Mouse (Mus musculus) ES-Bruce4 (cell line): ENCODE measurements at regions not wholly inside any gene's neighbourhood (a gene's known extent, or its start where the extent isn't known, plus 50 kb on each side); places are given as distances from the start of the nearest gene placed in this dataset.

Source experiments
- H3K27ac ChIP-seq: 2 replicates; pipeline ENCODE4 v1.5.1; 2012; ENCODE audit warnings: low read length, inconsistent platforms; ENCODE audit not compliant: insufficient read depth
- H3K27me3 ChIP-seq: 2 replicates; pipeline ENCODE4 v1.6.1; 2012; ENCODE audit warnings: mild to moderate bottlenecking, low read length, inconsistent platforms; ENCODE audit not compliant: control insufficient read depth, poor library complexity, insufficient read depth, severe bottlenecking
- H3K36me3 ChIP-seq: 2 replicates; pipeline ENCODE4 v1.6.1; 2012; ENCODE audit warnings: inconsistent platforms, mild to moderate bottlenecking, low read length, moderate library complexity; ENCODE audit not compliant: control insufficient read depth, poor library complexity, insufficient read depth, severe bottlenecking
- H3K4me1 ChIP-seq: one replicate; pipeline ENCODE4 v1.8.1; 2011; ENCODE audit warnings: low read length; ENCODE audit not compliant: control insufficient read depth, insufficient read depth
- H3K4me3 ChIP-seq: 2 replicates; pipeline ENCODE4 v1.5.1; 2011; ENCODE audit warnings: low read depth, mild to moderate bottlenecking, low read length
- H3K9ac ChIP-seq: 2 replicates; pipeline ENCODE4 v1.6.1; 2012; ENCODE audit warnings: low read depth, mild to moderate bottlenecking, inconsistent platforms; ENCODE audit not compliant: poor library complexity, severe bottlenecking
- H3K9me3 ChIP-seq: replicated peaks from 2 replicates; pipeline ENCODE4 v1.6.1; 2012; ENCODE audit warnings: mild to moderate bottlenecking, low read length, inconsistent platforms; ENCODE audit not compliant: control insufficient read depth, poor library complexity, insufficient read depth, severe bottlenecking
- CTCF ChIP-seq: IDR thresholded peaks from one replicate; pipeline ENCODE4 v1.8.1; 2011; ENCODE audit warnings: low read depth, low read length
- EP300 ChIP-seq: IDR thresholded peaks from 2 replicates; pipeline ENCODE4 v1.6.1; 2011; ENCODE audit warnings: low read depth, low read length; ENCODE audit not compliant: insufficient read depth
- POLR2A ChIP-seq: IDR thresholded peaks from one replicate; pipeline ENCODE4 v1.8.1; 2011; ENCODE audit warnings: low read length; ENCODE audit not compliant: insufficient read depth

DNA sequence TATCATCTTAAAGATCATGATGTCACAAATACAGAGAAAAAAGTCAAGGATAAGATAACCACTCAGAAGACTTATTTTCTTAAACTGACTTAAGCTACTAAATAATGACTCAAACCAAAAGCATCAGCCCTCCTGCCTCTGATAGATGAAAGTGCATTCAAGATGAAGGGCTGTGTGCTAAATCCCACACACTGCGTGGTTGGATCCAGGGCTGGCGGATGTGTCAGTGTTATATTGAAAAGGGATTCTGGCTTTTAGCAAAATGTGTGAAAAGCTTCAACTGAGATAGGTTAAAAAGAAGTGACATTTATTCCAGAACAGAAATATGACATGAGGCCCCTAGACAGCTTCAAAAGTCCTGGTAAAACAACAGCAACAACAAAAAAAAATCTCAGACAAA is 245.7 kb upstream of the Sphkap start:
- H3K4me1 ChIP-seq, result no peaks in the 10 kb centered on the region
- H3K9ac ChIP-seq, result no peak overlapping the region
- no peaks in the 10 kb centered on the region for H3K36me3 ChIP-seq
- H3K9me3 ChIP-seq, result no peaks in the 10 kb centered on the region
- H3K4me3 ChIP-seq, result no peak overlapping the region
- H3K27me3 ChIP-seq, result no peaks in the 10 kb centered on the region
- TF ChIP-seq CTCF (no peak), POLR2A (no peak), EP300 (no peak)
- H3K27ac ChIP-seq, result no peak overlapping the region

- Histone ChIP-seq H3K4me3 (no peak overlapping the region), H3K27ac (no peak overlapping the region), H3K9ac (no peak overlapping the region), H3K9me3 (no peaks in the 10 kb centered on the region), H3K27me3 (no peaks in the 10 kb centered on the region), H3K36me3 (no peaks in the 10 kb centered on the region), H3K4me1 (no peaks in the 10 kb centered on the region)
- TF ChIP-seq EP300 (no peak), POLR2A (no peak), CTCF (no peak)
Measured at GRCm38 (mm10) chr1:83645606-83646005, 237.6 kb upstream of the Sphkap start.

DNA sequence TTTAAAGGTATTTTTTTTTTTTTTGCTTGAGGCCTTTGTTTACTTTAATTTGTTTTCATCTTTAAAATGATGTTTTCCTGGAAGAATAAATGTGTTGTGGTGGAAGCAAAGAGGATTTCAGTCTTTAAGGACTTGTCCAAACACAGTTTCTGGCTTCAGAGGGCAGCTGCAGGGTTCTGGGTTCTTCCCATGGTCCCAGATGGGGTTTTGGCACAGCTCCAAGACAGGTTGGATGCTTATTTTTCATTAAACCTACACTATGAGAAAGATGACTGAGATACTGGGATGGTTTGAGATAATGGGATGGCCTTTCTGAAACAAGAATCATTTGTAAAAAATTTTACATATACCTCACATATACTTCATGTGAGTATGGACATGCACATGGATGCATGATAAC is 234.7 kb upstream of the Sphkap start:
- no peaks in the 10 kb centered on the region for H3K4me1 ChIP-seq
- no peaks in the 10 kb centered on the region for H3K9me3 ChIP-seq
- no peaks in the 10 kb centered on the region for H3K36me3 ChIP-seq
- TF ChIP-seq POLR2A, result no peak
- TF ChIP-seq EP300, result no peak
- TF ChIP-seq CTCF, result no peak
- no peaks in the 10 kb centered on the region for H3K27me3 ChIP-seq
- no peak overlapping the region for H3K9ac ChIP-seq
- H3K27ac ChIP-seq, result no peak overlapping the region
- H3K4me3 ChIP-seq, result no peak overlapping the region

- Histone ChIP-seq H3K36me3 (no peaks in the 10 kb centered on the region), H3K27ac (no peak overlapping the region), H3K27me3 (no peaks in the 10 kb centered on the region), H3K9me3 (no peaks in the 10 kb centered on the region), H3K4me1 (no peaks in the 10 kb centered on the region), H3K4me3 (no peak overlapping the region), H3K9ac (no peak overlapping the region)
- no peak for TF ChIP-seq POLR2A
- TF ChIP-seq CTCF, result no peak
- TF ChIP-seq EP300, result no peak
Measured at GRCm38 (mm10) chr1:83636051-83636450, 228.1 kb upstream of the Sphkap start.

GRCm38 (mm10) chr1:83631798-83632197 is 223.8 kb upstream of the Sphkap start:
- H3K4me3 ChIP-seq, result no peak overlapping the region
- no peak overlapping the region for H3K27ac ChIP-seq
- H3K36me3 ChIP-seq, result no peaks in the 10 kb centered on the region
- no peaks in the 10 kb centered on the region for H3K27me3 ChIP-seq
- H3K9me3 ChIP-seq, result no peaks in the 10 kb centered on the region
- no peak overlapping the region for H3K9ac ChIP-seq
- H3K4me1 ChIP-seq, result no peaks in the 10 kb centered on the region
- TF ChIP-seq CTCF, result no peak
- no peak for TF ChIP-seq POLR2A
- no peak for TF ChIP-seq EP300

DNA sequence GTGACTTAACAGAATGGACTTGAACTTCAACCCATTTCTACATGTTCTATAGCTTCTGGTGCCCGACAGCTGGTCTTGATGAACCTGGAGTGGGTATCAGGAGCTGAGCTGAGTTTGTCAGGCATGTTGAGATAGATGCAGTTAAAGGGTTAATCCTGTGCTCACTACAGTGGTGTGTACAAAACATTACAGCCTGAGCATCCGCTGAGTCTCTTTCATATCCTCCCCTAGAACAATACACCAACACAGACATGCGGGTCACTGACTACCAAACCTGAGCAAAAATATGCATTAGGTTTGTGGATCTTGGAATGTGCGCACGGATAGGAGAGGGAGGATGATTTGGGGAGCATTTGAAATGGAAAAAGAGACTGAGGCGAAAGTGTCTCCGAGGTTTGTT is 223.4 kb upstream of the Sphkap start:
- Histone ChIP-seq H3K36me3 (no peaks in the 10 kb centered on the region), H3K9ac (no peak overlapping the region), H3K9me3 (no peaks in the 10 kb centered on the region), H3K27me3 (no peaks in the 10 kb centered on the region), H3K27ac (no peak overlapping the region), H3K4me3 (no peak overlapping the region), H3K4me1 (no peaks in the 10 kb centered on the region)
- TF ChIP-seq POLR2A, result no peak
- no peak for TF ChIP-seq EP300
- no peak for TF ChIP-seq CTCF

DNA sequence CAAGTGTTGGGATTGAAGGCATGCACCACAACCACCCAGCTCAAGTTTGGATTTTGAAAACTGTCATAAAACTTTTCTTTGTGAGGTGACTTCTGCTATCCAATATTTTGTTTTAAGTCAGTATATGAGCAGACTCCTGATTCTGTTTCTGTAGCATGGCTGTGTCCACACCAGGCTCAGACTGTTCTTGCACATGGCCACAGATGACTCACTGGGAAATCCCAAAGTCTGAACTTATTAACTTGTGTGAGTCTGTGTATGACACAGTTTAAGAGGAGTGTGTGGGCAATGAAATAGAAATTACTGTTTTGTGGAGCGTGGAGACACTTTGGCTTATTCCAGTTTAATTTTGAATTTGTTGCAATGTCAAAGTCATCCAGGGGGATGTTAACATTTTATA is 179.3 kb upstream of the Sphkap start:
- no peaks in the 10 kb centered on the region; the same call in 1 of the 2 replicates for H3K27me3 ChIP-seq

More for the DNA sequence above, 179.3 kb upstream of the Sphkap start:
- H3K27ac ChIP-seq, result no peak overlapping the region
- no peak overlapping the region for H3K9ac ChIP-seq
- no peaks in the 10 kb centered on the region for H3K4me1 ChIP-seq
- H3K36me3 ChIP-seq, result no peaks in the 10 kb centered on the region
- TF ChIP-seq EP300 (no peak), CTCF (no peak), POLR2A (no peak)
- H3K4me3 ChIP-seq, result no peak overlapping the region
- H3K9me3 ChIP-seq, result no peaks in the 10 kb centered on the region
